Mouse (Mus musculus): ENCODE data around the gene Clca3a1. TPM values are rescaled to one million over a fixed set of nuclear protein-coding genes. Genes with fewer than 3 reads are reported as not detected.
"Not testable (repeated sequence)": the region's sequence is repeated elsewhere in the genome, so short reads cannot be mapped to it uniquely, and the experiment has no call there.

Gene Clca3a1
- 0.19 TPM in 1 of 2 replicates, not detected in the other for polyA plus RNA-seq (2011; ENCODE audit: insufficient read depth, insufficient read length, low read depth, missing spikeins)

DNA sequence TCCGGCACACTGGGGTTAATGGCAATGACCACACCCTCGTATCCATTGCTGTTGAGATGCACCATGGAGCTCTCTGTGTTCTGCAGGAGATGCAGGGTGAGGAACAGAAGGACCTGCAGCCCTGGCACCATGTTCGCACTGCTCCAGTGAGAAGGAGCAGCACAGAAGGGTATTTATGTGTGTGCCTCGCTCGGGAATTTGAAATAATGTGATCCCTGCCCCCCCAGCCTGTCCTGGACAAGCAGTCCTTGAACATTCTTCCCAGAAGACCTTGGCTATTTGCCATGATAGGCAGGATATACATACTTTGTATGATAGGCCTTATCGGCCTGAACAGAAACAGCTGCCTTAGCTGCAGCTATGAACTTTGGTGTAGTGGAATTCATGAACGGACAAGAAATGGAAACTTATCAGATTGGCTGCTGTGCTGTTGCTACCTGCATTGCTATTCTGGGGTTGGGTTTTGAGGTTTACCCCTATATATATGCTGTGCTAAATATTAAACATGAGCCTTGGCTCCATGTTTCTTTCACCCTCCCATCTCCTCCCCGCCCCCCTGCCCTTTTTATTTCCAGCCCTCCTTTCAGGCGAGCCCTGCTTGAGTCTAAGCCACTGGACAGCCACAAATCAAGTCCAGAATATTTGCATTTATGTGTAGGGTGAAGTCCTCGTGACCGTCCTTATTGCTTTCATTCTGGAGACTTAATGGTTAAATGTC lies at the start of gene Clca3a1:
TSS of gene Clca3a1 (minus strand) at position 386 of the 718 bp plus-strand sequence.
- H3K4me1 ChIP-seq (ENCODE audit: control insufficient read depth, insufficient read depth, low read length), result no peaks in the 10 kb centered on the region
- H3K4me3 ChIP-seq (ENCODE audit: low read depth, low read length), result no peak within 1 kb of the TSS
- no peak for TF ChIP-seq CTCF (IDR thresholded peaks at IDR 0.05; ENCODE audit: low read depth, low read length)
- TF ChIP-seq EP300 (IDR thresholded peaks at IDR 0.05; ENCODE audit: insufficient read depth, low read depth, low read length), result no peak
- no peak for TF ChIP-seq POLR2A (IDR thresholded peaks at IDR 0.05; ENCODE audit: insufficient read depth, low read length)
- H3K36me3 ChIP-seq (ENCODE audit: control insufficient read depth, insufficient read depth, low read length, poor library complexity, severe bottlenecking), result no peaks in the 10 kb centered on the region
- H3K27ac ChIP-seq (ENCODE audit: insufficient read depth, low read length), result no peak within 1 kb of the TSS
- H3K27me3 ChIP-seq (ENCODE audit: control insufficient read depth, insufficient read depth, low read length, poor library complexity, severe bottlenecking), result no peaks in the 10 kb centered on the region
- H3K9ac ChIP-seq (ENCODE audit: low read depth, poor library complexity, severe bottlenecking), result no peak within 1 kb of the TSS
- H3K9me3 ChIP-seq (replicated peaks; ENCODE audit: control insufficient read depth, insufficient read depth, low read length, poor library complexity, severe bottlenecking), result no peaks in the 10 kb centered on the region; the same call in 1 of the 2 replicates

- H3K27me3 ChIP-seq (ENCODE audit: control insufficient read depth, insufficient read depth, low read length, poor library complexity, severe bottlenecking), result not testable (repeated sequence)
These were observed 47.6 kb upstream of the Clca3a1 start for GRCm38 (mm10) chr3:144808153-144808925.

DNA sequence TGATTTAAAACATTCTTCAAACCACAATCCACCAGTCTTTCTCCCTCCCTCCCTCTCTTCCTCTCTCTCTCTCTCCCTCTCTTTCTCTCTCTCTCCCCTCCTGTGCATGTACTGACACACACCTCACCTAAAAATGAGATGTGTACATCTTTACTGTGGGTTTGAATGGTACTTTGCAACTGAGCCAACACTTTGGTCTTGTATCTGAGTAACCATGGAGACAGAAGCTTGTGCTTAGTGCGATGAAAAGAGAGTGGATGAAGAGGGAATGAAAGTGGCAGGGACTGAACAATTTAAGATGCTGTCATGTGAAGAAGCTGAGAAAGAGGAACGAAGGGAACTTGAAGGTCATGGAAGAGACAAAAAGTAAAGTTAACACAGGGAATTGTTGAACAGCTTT lies 45.8 kb upstream of the Clca3a1 start:
- not testable (repeated sequence) for H3K9ac ChIP-seq (ENCODE audit: low read depth, poor library complexity, severe bottlenecking); H3K4me3 ChIP-seq (ENCODE audit: low read depth, low read length)

More at GRCm38 (mm10) chr3:144808153-144808925, 47.6 kb upstream of the Clca3a1 start:
- not testable (repeated sequence) for H3K9ac ChIP-seq (ENCODE audit: low read depth, poor library complexity, severe bottlenecking); H3K9me3 ChIP-seq (replicated peaks; ENCODE audit: control insufficient read depth, insufficient read depth, low read length, poor library complexity, severe bottlenecking); H3K4me3 ChIP-seq (ENCODE audit: low read depth, low read length); H3K4me1 ChIP-seq (ENCODE audit: control insufficient read depth, insufficient read depth, low read length); H3K36me3 ChIP-seq (ENCODE audit: control insufficient read depth, insufficient read depth, low read length, poor library complexity, severe bottlenecking); H3K27ac ChIP-seq (ENCODE audit: insufficient read depth, low read length)

DNA sequence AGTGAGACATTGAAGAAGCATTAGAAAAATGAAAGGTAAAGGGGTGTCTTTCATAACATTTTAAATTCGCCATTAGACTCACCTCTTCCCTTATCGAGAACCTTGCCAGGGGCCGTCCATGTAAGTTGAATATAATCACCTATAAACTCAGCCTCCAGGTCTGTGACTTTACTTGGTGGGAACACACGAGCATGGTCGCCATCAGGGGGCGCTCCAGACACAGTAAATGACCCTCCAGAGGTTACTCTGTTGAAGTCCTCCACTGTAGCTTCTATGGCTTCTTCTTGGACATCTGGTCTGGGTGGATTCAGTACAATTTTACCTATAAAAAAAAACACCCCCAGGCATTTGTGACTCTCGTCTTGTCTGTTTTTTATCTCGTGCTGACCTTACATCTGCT lies 41.1 kb upstream of the Clca3a1 start:
- Histone ChIP-seq H3K4me3 (ENCODE audit: low read depth, low read length) (no peak overlapping the region), H3K27me3 (ENCODE audit: control insufficient read depth, insufficient read depth, low read length, poor library complexity, severe bottlenecking) (no peaks in the 10 kb centered on the region), H3K9me3 (replicated peaks; ENCODE audit: control insufficient read depth, insufficient read depth, low read length, poor library complexity, severe bottlenecking) (no peaks in the 10 kb centered on the region), H3K27ac (ENCODE audit: insufficient read depth, low read length) (no peak overlapping the region), H3K9ac (ENCODE audit: low read depth, poor library complexity, severe bottlenecking) (no peak overlapping the region), H3K4me1 (ENCODE audit: control insufficient read depth, insufficient read depth, low read length) (no peaks in the 10 kb centered on the region), H3K36me3 (ENCODE audit: control insufficient read depth, insufficient read depth, low read length, poor library complexity, severe bottlenecking) (no peaks in the 10 kb centered on the region)
- no peak for TF ChIP-seq EP300 (IDR thresholded peaks at IDR 0.05; ENCODE audit: insufficient read depth, low read depth, low read length)
- TF ChIP-seq CTCF (IDR thresholded peaks at IDR 0.05; ENCODE audit: low read depth, low read length), result peak; percentile 53

More for the DNA sequence above, 45.8 kb upstream of the Clca3a1 start:
- not testable (repeated sequence) for H3K4me1 ChIP-seq (ENCODE audit: control insufficient read depth, insufficient read depth, low read length); H3K27me3 ChIP-seq (ENCODE audit: control insufficient read depth, insufficient read depth, low read length, poor library complexity, severe bottlenecking); H3K9me3 ChIP-seq (replicated peaks; ENCODE audit: control insufficient read depth, insufficient read depth, low read length, poor library complexity, severe bottlenecking); H3K36me3 ChIP-seq (ENCODE audit: control insufficient read depth, insufficient read depth, low read length, poor library complexity, severe bottlenecking); H3K27ac ChIP-seq (ENCODE audit: insufficient read depth, low read length)

DNA sequence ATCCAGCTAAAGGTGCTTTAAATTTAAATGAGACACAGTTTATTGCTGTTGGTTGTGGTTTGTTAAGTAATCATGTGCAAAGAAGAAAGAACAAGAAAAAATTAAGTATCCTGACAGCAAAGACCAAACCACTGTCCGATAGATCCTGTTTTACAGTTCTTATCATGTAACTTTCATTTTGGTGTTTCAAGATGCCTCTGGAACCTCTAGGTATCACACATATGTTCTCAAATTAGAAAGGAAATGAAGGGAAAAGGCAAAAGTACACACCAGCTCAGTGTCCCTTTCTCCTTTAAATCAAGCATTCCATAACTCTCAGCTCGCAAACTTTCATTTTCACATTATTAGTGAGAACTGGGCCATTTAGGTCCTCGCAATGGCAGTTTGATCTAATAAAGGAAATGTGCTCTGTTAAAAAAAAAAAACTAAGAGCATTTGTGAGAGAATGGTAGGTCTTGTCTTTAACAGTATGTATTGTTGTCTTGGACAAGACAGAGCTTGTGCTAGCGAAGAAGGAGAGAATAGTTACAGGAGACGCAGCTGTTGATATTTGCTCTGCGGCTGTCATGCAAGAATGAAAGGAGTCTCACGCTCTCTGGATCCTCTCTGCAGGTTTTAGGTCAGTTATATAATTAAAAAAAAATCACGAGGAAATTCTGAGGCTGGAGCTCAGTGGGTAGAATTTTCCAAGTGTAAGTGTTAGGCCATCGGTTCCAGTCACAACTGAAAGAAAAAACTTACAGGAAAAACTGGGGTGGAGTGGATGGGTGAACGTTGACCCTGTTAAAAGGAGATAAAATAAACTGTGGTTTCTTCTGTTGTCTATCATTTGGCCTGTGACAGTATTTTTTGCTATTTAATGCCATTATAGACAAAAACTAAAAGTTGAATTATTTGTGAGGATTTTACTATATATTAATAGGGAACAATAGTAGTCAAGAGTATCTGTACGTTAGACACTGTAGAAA lies 24.7 kb upstream of the Clca3a1 start:
- no peaks in the 10 kb centered on the region for H3K27me3 ChIP-seq (ENCODE audit: control insufficient read depth, insufficient read depth, low read length, poor library complexity, severe bottlenecking)
- H3K36me3 ChIP-seq (ENCODE audit: control insufficient read depth, insufficient read depth, low read length, poor library complexity, severe bottlenecking), result no peaks in the 10 kb centered on the region
- TF ChIP-seq POLR2A (IDR thresholded peaks at IDR 0.05; ENCODE audit: insufficient read depth, low read length) (no peak), EP300 (IDR thresholded peaks at IDR 0.05; ENCODE audit: insufficient read depth, low read depth, low read length) (no peak), CTCF (IDR thresholded peaks at IDR 0.05; ENCODE audit: low read depth, low read length) (no peak)
- no peak overlapping the region for H3K4me3 ChIP-seq (ENCODE audit: low read depth, low read length)
- no peak overlapping the region for H3K27ac ChIP-seq (ENCODE audit: insufficient read depth, low read length)
- H3K9me3 ChIP-seq (replicated peaks; ENCODE audit: control insufficient read depth, insufficient read depth, low read length, poor library complexity, severe bottlenecking), result no peaks in the 10 kb centered on the region
- H3K9ac ChIP-seq (ENCODE audit: low read depth, poor library complexity, severe bottlenecking), result no peak overlapping the region
- H3K4me1 ChIP-seq (ENCODE audit: control insufficient read depth, insufficient read depth, low read length), result no peaks in the 10 kb centered on the region
